Mouse (Mus musculus) ES-Bruce4 (cell line): ENCODE data around the gene Cyp1a2.

Experiments
- CTCF ChIP-seq: IDR thresholded peaks from one replicate; pipeline ENCODE4 v1.8.1; 2011; ENCODE audit warnings: low read depth, low read length
- EP300 ChIP-seq: IDR thresholded peaks from 2 replicates; pipeline ENCODE4 v1.6.1; 2011; ENCODE audit warnings: low read depth, low read length; ENCODE audit not compliant: insufficient read depth
- POLR2A ChIP-seq: IDR thresholded peaks from one replicate; pipeline ENCODE4 v1.8.1; 2011; ENCODE audit warnings: low read length; ENCODE audit not compliant: insufficient read depth

- peak; percentile 60 for TF ChIP-seq CTCF
- TF ChIP-seq POLR2A, result no peak
- TF ChIP-seq EP300, result no peak
Measured at GRCm38 (mm10) chr9:57688158-57688557, 4.7 kb upstream of the Cyp1a2 start.
